Mouse (Mus musculus) macrophage (primary cell): Measurements from ENCODE around the gene Diras1. TPM values are rescaled to one million over a fixed set of nuclear protein-coding genes. Genes with fewer than 3 reads are reported as not detected.

Experiments used
- H3K27ac ChIP-seq: fragments of 350-480 bp; formaldehyde crosslinking; 2 replicates; pipeline ENCODE4 v1.9.0; 2021
- H3K36me3 ChIP-seq: fragments of 350-480 bp; formaldehyde crosslinking; 2 replicates; pipeline ENCODE4 v1.9.0; 2021; ENCODE audit errors: inconsistent target
- H3K4me3 ChIP-seq: fragments of 350-480 bp; formaldehyde crosslinking; 2 replicates; pipeline ENCODE4 v1.9.0; 2021; ENCODE audit errors: inconsistent target
- H3K79me2 ChIP-seq: fragments of 350-480 bp; formaldehyde crosslinking; 2 replicates; pipeline ENCODE4 v1.9.0; 2021; ENCODE audit errors: inconsistent target
- WGBS: methylation state at CpG from one replicate; pipeline ENCODE4 v1.1.7; 2026; ENCODE audit warnings: inconsistent platforms; ENCODE audit not compliant: missing documents; 5-methylcytosine and 5-hydroxymethylcytosine counted together
- polyA plus RNA-seq: library from polyadenylated mRNA; stranded (reverse); fragments of 250-400 nt; gene quantifications from 3 replicates; pipeline ENCODE4 v1.2.4, GENCODE M21; 2018; ENCODE audit warnings: inconsistent platforms

Diras1 gene
- polyA plus RNA-seq, 1 experiment from 2014 or later: not detected

- WGBS: 7% methylated on average over 37 of the region's 37 CpGs
- peak overlapping the region; percentile 16; the same call in 1 of the 2 replicates for H3K4me3 ChIP-seq
- H3K27ac ChIP-seq: no peak overlapping the region
- H3K79me2 ChIP-seq: no peaks in the 10 kb centered on the region
- no peaks in the 10 kb centered on the region for H3K36me3 ChIP-seq
Measured at GRCm38 (mm10) chr10:80985241-80985969, 40.1 kb downstream of the Diras1 start.

- H3K27ac ChIP-seq: no peak overlapping the region
- no peaks in the 10 kb centered on the region for H3K36me3 ChIP-seq
- WGBS: 87% methylated on average over 12 of the region's 12 CpGs
- H3K4me3 ChIP-seq: no peak overlapping the region
- H3K79me2 ChIP-seq: no peaks in the 10 kb centered on the region
Measured at GRCm38 (mm10) chr10:80984223-80984622, 41.2 kb downstream of the Diras1 start.

- WGBS: 36% methylated on average over 4 of the region's 4 CpGs
- no peak overlapping the region for H3K4me3 ChIP-seq
- no peak overlapping the region for H3K27ac ChIP-seq
- no peaks in the 10 kb centered on the region for H3K36me3 ChIP-seq
- no peaks in the 10 kb centered on the region for H3K79me2 ChIP-seq
Measured at GRCm38 (mm10) chr10:80982381-80982780, 43.1 kb downstream of the Diras1 start.

GRCm38 (mm10) chr10:80981564-80982112, 43.8 kb downstream of the Diras1 start:
- WGBS: 44% methylated on average over 6 of the region's 7 CpGs
- no peak overlapping the region for H3K4me3 ChIP-seq
- H3K36me3 ChIP-seq: no peaks in the 10 kb centered on the region
- H3K27ac ChIP-seq: no peak overlapping the region
- H3K79me2 ChIP-seq: no peaks in the 10 kb centered on the region

- Histone ChIP-seq H3K36me3 (no peaks in the 10 kb centered on the region), H3K79me2 (no peaks in the 10 kb centered on the region), H3K27ac (no peak overlapping the region), H3K4me3 (no peak overlapping the region)
- 97% methylated on average over 11 of the region's 11 CpGs for WGBS
Measured at GRCm38 (mm10) chr10:80975478-80975877, 50.0 kb downstream of the Diras1 start.

GRCm38 (mm10) chr10:80973722-80974121, 51.7 kb downstream of the Diras1 start:
- Histone ChIP-seq H3K4me3 (no peak overlapping the region), H3K27ac (no peak overlapping the region), H3K36me3 (no peaks in the 10 kb centered on the region), H3K79me2 (no peaks in the 10 kb centered on the region)
- 92% methylated on average over 1 of the region's 1 CpGs for WGBS

- H3K79me2 ChIP-seq: no peaks in the 10 kb centered on the region
- WGBS: 95% methylated on average over 11 of the region's 11 CpGs
- no peak overlapping the region for H3K27ac ChIP-seq
- H3K36me3 ChIP-seq: no peaks in the 10 kb centered on the region
- no peak overlapping the region for H3K4me3 ChIP-seq
Measured at GRCm38 (mm10) chr10:80972071-80972987, 53.1 kb downstream of the Diras1 start.

- 95% methylated on average over 15 of the region's 15 CpGs for WGBS
- Histone ChIP-seq H3K27ac (no peak overlapping the region), H3K4me3 (no peak overlapping the region), H3K79me2 (no peaks in the 10 kb centered on the region), H3K36me3 (no peaks in the 10 kb centered on the region)
Measured at GRCm38 (mm10) chr10:80971533-80971932, 53.9 kb downstream of the Diras1 start.

- Histone ChIP-seq H3K36me3 (no peaks in the 10 kb centered on the region), H3K27ac (no peak overlapping the region), H3K4me3 (no peak overlapping the region), H3K79me2 (no peaks in the 10 kb centered on the region)
- WGBS: 91% methylated on average over 8 of the region's 8 CpGs
Measured at GRCm38 (mm10) chr10:80970159-80970558, 55.3 kb downstream of the Diras1 start.

Other genes starting within 250 kb of the Diras1 start
- 30.3 to 61.7 TPM (median 44.0 TPM) in 3 replicates for gene Sf3a2, start 227.5 kb downstream of the Diras1 start, polyA plus RNA-seq
- 24.5 to 68.8 TPM (median 64.2 TPM) in 3 replicates for gene Plekhj1, start 227.0 kb downstream of the Diras1 start, polyA plus RNA-seq
- gene Amh, start 220.4 kb downstream of the Diras1 start, polyA plus RNA-seq: 0.15 TPM in 1 of 3 replicates, not detected in the others
- gene Jsrp1, start 212.2 kb downstream of the Diras1 start, polyA plus RNA-seq: not detected in 3 replicates
- gene Oaz1, start 199.0 kb downstream of the Diras1 start, polyA plus RNA-seq: 170 to 604 TPM (median 522 TPM) in 3 replicates
- not detected in 3 replicates for gene Lingo3, start 181.6 kb downstream of the Diras1 start, polyA plus RNA-seq
- gene Lsm7, start 170.5 kb downstream of the Diras1 start, polyA plus RNA-seq: 32.4 to 122 TPM (median 57.0 TPM) in 3 replicates
- 8.7 to 16.8 TPM (median 15.4 TPM) in 3 replicates for gene Sppl2b, start 170.4 kb downstream of the Diras1 start, polyA plus RNA-seq
- gene Tmprss9, start 153.8 kb downstream of the Diras1 start, polyA plus RNA-seq: not detected in 3 replicates
- 25.5 to 160 TPM (median 109 TPM) in 3 replicates for gene Timm13, start 124.7 kb downstream of the Diras1 start, polyA plus RNA-seq
- 6.2 to 17.4 TPM (median 7.2 TPM) in 3 replicates for gene Lmnb2, start 107.4 kb downstream of the Diras1 start, polyA plus RNA-seq
- 45.9 to 89.8 TPM (median 71.3 TPM) in 3 replicates for gene Gadd45b, start 95.6 kb downstream of the Diras1 start, polyA plus RNA-seq
- 0.88 to 1.1 TPM (median 0.93 TPM) in 3 replicates for gene Gng7, start 10.7 kb downstream of the Diras1 start, polyA plus RNA-seq
- 6.1 to 14.7 TPM (median 14.6 TPM) in 3 replicates for gene Slc39a3, start 11.8 kb upstream of the Diras1 start, polyA plus RNA-seq
- 65.8 to 82.0 TPM (median 68.8 TPM) in 3 replicates for gene Sgta, start 34.5 kb upstream of the Diras1 start, polyA plus RNA-seq
- 7.4 to 19.1 TPM (median 9.9 TPM) in 3 replicates for gene Thop1, start 44.4 kb upstream of the Diras1 start, polyA plus RNA-seq
- 0.75 to 1.1 TPM (median 0.85 TPM) in 3 replicates for gene Creb3l3, start 73.2 kb upstream of the Diras1 start, polyA plus RNA-seq
- 31.4 to 102 TPM (median 93.5 TPM) in 3 replicates for gene Map2k2, start 80.3 kb upstream of the Diras1 start, polyA plus RNA-seq
- 48.1 to 55.4 TPM (median 52.8 TPM) in 3 replicates for gene Zbtb7a, start 109.6 kb upstream of the Diras1 start, polyA plus RNA-seq
- gene Pias4, start 142.3 kb upstream of the Diras1 start, polyA plus RNA-seq: 19.6 to 22.5 TPM (median 21.5 TPM) in 3 replicates
- 749 to 1,081 TPM (median 1,012 TPM) in 3 replicates for gene Eef2, start 151.0 kb upstream of the Diras1 start, polyA plus RNA-seq
- 41.2 to 57.0 TPM (median 43.5 TPM) in 3 replicates for gene Dapk3, start 157.3 kb upstream of the Diras1 start, polyA plus RNA-seq
- gene 4930442H23Rik, start 158.2 kb upstream of the Diras1 start, polyA plus RNA-seq: not detected in 3 replicates
- gene Nmrk2, start 176.4 kb upstream of the Diras1 start, polyA plus RNA-seq: not detected in 3 replicates
- not detected in 3 replicates for gene Atcay, start 205.2 kb upstream of the Diras1 start, polyA plus RNA-seq
- 0.26 to 0.61 TPM (median 0.53 TPM) in 3 replicates for gene Zfr2, start 207.5 kb upstream of the Diras1 start, polyA plus RNA-seq
- 5.3 to 5.7 TPM (median 5.5 TPM) in 3 replicates for gene Matk, start 227.3 kb upstream of the Diras1 start, polyA plus RNA-seq
- gene Mrpl54, start 241.3 kb upstream of the Diras1 start, polyA plus RNA-seq: 39.4 to 78.9 TPM (median 55.8 TPM) in 3 replicates
- 9.8 to 31.4 TPM (median 19.8 TPM) in 3 replicates for gene Apba3, start 241.3 kb upstream of the Diras1 start, polyA plus RNA-seq